Mouse (Mus musculus): ENCODE results near the gene Gipc1.

Gipc1 gene

DNA sequence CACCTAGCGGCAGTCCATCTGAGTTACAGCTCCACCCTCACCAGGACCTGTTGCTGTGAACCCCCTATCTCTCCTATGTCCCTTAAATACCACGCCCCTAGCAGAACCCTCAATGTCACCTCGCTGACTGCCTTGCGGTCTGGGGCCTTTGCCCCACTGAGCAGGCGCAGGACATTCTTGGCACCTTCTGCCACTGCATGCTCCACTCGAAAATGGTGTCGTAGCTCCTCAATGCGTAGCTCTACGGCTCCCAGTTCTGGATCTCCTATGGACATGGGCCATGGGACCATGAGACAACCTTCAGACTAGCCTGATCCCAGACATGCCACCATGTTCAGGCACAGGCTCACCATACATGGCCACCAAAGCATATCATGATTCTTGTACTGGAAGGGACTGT lies 32.0 kb downstream of the Gipc1 start:
- no peak for DNase-seq

DNA sequence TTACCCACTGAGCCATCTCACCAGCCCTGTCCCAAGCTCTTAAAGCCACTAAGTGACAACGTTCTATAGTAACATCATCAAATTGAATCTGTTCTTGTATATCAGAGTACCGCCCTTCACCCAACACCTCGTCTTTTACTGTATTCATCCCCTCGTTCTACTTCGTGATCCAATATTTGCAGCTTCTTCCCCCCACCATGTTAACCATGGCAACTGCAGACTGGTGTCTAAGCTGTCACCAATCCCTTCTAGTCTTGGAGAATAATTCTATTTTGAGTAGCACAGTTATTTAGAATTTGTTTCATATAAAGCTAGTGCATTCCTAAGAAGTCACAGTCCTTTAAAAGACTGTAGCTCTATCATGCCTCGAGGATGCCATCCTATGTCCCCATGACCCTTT lies 36.8 kb downstream of the Gipc1 start:
- no peak for DNase-seq

DNA sequence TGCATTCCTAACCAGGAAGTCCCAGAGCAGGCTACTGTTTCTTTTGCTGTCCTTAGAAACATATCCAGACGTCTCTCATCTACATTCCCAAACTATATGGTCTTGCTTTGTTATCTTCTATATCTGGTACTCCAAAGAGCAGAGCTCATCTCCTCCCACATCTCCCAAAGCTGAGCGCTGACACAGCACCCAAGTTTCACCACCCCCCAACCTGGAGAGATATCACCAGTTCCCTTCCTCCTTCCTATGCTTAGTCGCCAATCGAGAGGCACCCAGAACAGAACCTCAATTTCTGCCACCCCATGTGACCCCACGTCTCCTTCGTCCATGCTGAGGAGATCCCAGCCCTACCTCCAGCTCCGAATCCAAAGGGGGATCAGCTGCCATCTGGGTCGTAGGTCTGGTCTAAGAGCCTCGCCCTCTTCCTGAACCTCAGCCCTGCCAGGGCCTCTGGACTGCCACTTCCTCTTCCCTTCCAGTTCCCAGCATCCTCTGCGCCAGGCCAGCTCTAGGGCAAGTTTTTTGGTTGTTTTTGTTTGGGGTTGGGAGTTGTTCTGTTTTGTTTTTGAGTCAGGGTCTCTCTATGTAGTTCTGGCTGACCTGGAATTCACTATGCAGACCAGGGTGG lies 41.2 kb downstream of the Gipc1 start:
- peak; percentile 50 for DNase-seq

DNA sequence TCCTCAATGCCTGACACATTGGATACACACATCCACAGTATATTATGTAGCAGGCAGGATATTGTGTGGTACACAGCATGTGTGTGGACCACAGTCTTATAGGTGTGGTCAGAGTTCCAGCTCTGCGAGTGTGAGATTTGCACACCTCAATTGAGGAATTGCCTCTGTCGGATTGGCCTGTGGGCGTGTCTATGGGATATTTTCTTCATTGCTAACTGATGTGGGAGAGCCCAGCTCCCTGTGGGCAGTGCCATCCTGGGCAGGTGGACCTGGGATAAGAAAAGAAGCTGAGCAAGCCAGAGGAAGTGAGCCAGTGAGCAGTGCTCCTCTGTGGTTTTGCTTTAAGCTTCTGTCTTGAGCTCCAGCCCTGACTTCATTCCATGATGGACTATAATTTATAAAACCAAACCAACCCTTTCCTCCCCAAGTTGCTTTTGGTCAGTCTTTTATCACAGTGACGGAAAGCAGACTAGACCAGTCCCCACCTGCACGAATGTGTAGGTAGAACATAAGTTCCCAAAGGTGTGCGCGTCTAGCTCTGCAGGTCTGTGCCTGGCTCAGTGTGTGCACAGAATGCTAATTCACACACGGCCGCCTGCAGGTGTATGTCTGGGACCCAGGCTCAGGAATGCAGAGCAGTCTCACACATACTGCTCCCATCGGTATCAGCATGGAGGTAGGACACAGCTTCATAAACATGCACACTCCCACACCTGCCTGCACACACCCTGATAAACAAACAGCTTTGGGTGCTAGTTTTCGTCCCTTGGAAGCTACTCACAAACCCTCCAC lies 42.1 kb downstream of the Gipc1 start:
- peak; percentile 48 for DNase-seq

DNA sequence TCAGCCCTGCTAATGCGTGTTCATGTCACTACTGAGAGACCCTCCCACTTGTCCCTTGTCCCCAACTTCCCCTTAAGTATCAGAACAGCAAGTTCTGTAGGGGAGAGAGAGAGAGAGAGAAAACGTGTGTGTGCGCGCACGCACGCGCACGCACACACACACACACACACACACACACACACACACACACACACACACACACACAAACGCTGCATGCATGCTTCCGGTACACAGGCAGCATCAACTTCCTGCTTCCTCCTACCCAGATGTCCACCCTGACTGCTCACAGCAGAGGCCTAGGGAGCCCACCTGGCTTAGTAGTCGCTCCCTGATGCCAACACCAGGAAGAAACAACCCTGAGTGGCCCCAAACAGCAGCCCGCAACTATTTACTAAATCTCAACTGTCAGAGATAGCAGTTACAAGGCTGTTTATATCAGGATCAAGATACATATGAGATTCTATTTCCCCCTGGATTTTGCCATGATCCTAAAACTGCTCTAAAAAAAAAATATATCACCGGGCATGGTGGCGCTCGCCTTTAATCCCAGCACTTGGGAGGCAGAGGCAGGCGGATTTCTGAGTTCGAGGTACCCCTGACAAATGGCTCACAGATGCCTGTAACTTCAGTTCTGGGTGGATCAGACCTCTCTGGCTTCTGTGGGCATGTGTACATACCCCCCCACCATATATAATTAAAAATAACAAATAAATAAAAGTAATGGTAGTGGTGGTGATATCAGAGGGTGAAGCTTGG lies 43.1 kb downstream of the Gipc1 start:
- no peak for DNase-seq

DNA sequence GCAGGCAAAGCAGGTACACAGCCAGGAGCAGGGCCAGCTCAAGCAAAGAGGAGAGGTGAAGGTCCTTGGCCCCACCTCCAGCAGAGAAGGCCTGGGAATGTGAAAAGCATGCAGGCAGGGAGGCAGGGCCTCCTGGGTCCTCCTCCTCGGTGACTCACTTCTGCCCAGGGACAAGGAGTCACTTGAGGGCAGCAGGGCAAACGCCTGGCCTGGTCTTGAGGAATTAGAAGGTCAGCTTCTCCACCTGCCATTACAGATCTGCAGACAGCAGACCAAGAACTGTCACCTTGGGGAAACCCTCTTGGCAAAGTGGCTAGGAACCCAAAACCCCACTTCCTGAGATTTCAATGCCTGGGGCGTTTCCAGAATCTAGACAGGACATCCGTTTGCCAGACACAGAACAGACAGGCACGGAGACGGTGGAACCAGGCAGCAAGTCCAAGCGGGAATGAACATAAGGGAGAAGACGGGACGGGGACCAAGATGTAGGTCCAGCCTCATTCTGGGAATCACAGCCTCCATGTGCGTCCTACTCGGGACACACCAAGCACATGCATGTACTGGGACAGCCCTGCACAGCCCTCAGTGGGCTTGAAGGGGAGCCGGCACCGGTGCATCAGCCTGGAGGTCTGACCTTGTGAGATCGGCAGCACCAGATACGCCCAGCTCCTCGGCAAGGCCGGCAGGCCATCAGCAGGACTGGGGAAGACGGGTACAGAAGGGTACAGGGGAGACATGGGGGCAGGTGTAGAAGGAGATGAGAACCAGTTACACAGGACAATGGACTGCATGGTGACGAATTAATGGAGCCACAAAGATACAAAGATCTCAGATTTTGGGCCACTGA lies 45.1 kb downstream of the Gipc1 start:
- no peak for DNase-seq

DNA sequence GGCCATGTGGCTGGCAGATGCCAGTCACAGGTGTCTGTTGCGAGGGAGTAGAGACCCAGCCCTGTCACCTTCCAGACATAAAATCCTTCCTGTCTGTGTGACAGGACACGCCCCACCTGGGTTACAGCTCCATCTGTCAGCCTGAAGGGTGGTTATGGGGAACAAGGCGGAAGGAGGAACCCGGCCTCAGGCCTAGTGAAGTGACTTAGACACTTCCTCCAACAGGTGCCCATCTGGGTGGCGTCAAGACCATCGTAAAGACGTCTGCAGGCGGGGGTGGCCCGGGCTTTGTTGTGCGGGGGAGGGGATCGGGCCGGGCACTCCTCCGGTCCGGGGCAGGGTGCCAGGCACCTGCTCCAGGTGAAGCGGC lies 45.8 kb downstream of the Gipc1 start:
- DNase-seq = peak; percentile 51

DNA sequence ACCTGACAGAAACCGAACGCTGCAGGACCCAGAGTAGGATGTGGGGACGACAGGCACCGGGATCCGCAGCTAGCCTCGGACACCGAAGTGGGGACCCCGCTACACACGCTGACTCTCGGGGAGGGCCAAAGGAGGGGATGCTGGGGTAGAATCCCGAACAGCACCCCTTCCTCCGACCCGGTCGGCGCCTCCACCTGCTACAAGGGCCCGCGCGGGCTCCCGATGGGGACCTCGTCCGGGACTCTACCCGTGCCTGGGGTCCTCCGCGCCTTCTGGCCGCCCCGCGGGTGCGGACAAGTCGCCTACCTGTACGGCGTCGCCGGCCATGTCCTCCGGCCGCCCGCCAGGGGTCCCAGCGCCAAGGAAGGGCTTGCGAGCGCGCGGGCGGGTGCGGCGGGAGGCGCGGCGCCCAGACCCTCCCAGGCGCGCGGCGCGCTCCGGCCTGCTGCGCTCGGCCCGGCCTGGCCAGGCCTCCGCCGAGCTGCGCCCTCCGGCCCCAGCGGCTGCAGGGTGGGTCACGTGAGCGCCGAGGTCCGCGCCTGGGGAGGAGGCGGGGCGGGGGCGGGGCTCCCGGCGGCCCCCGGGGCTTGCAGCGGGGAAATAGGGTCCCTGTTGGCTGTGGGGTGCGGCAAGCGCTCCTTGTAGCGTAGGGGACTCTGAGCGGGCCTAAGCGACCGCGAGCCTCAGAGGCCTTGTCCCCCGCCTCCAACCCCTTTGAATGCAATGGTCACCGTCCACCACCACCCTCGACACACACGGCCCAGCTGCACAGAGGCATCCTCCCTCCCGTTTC lies 46.4 kb downstream of the Gipc1 start, which contains the start of gene Pkn1:
Pkn1 (minus strand) TSS at position 519 of the 793 bp plus-strand sequence.
- DNase-seq = peak; percentile 77

DNA sequence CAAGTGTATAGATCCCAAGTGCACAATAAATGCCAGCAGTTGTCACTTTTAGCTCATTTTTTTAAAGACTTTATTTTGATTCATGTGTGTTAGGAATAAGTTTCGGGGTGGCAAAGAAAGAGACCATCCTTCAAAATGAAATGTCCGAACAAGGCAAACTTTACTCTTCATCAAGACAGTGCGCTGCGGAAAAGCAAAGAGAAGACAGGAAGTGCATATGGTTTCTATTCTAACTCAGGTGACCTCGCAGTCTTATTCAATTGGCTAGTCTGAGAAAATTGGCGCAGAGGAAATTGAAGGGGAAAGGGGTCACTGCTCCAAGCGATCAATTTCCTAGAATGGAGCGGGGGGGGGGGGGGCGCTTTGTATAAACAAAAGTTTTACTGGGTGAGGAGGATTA lies 47.1 kb downstream of the Gipc1 start:
- DNase-seq = no peak

DNA sequence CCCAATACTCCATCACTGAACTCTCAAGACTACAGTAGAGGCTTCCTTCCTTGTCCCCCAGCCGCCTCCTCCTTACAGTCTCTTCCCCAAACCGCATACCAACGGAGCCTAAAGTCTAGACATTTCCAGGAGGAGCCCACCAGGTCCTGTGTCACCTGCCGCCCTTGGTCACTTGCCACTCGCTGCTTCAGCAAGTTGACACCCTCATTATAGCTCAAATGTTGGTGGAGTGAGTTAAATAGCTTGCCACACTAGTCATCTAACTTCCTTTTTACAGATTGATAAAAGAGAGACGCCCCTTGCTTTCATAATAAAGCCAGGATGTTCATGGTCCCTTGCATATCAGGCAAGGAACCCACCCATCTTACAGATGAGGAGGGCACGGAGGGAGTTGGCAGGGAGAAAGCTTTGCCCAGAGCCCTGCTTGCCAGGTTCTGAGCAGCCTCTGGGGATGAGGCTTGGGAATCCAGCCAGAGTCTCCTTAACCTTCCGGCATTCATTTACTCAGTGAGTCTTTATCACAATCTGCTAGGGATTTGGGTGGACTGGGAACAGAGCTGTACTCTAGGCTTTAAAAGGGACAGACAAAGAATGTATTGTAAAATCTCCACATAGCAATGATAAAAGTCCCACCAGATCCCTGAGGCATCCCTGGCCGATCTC lies 48.1 kb downstream of the Gipc1 start:
- DNase-seq = no peak

DNA sequence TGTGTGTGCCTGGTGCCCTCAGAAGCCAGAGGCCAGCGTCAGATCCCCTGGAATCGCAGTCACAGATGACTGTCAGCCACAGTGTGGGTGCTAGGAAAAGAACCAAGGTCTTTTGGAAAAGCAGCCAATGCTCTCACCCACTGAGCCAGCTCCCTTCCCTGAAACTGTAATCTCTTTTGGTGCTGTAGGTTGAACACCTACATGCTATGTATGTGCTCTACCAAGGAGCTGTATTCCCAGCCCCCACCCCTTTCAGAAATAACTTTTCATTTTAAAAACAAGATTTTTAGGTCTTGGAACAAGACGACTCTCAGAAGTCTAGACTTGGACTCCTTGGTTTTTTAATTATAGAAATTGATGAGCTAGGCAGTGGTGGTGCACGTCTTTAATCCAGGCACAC lies 50.9 kb downstream of the Gipc1 start:
- no peak for DNase-seq

DNA sequence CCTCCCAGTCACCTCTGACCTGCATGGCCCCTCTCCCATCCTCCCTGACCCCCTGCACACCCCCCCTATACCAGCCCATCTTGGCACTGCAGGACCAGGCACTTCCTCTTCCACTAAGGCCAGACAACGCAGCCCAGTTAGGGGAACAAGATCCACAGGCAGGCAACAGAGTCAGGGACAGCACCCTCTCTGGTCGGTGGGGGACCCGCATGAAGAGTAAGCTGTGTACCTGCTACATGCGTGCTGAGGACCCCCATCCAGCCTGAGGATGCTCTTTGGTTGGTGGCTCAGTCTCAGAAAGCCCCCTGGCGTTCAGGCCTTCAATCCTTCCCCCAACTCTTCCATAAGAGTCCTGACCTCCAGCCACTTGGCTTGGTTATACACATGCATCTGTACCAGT lies 53.9 kb downstream of the Gipc1 start:
- no peak for DNase-seq

DNA sequence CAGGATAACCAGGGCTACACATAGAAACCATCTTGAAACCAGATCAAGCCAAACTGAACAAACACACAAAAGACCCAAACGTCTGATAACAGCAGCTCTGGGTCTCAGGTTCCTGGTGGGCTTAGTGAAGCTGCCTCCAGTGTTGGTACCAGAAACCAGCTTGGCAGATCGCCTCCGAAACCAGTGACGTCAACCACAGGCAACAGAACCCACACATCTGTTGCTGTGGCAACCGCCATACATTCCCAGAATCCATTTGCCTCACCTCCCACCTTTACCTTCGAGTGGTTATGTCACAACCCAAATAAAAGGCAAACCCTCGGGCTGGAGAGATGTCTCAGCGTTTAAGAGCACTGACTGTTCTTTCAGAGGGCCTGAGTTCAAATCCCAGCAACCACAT lies 55.1 kb downstream of the Gipc1 start:
- peak; percentile 61 for DNase-seq
